Mouse (Mus musculus): ENCODE measurements around the gene Gpr19.
A peak's percentile ranks its signal among the peaks of the same experiment; 100 is the strongest.

Gpr19 gene

GRCm38 (mm10) chr6:134898095-134898965 lies at the start of gene Gpr19:
Gene Gpr19 (minus strand): TSS chr6:134898578.
- DNase-seq (ENCODE audit: low spot score in 2 of 2): peak; percentile 57 to 84

GRCm38 (mm10) chr6:134947311-134948087 lies 49.1 kb upstream of the Gpr19 start:
- DNase-seq (ENCODE audit: low spot score in 2 of 2): peak in 1 of 2 experiments; percentile 67

- DNase-seq (ENCODE audit: low spot score in 2 of 2): no peak
Observed at GRCm38 (mm10) chr6:134946858-134947257, 48.5 kb upstream of the Gpr19 start.

GRCm38 (mm10) chr6:134946054-134946453 lies 47.7 kb upstream of the Gpr19 start:
- DNase-seq (ENCODE audit: low spot score in 2 of 2): no peak

DNA sequence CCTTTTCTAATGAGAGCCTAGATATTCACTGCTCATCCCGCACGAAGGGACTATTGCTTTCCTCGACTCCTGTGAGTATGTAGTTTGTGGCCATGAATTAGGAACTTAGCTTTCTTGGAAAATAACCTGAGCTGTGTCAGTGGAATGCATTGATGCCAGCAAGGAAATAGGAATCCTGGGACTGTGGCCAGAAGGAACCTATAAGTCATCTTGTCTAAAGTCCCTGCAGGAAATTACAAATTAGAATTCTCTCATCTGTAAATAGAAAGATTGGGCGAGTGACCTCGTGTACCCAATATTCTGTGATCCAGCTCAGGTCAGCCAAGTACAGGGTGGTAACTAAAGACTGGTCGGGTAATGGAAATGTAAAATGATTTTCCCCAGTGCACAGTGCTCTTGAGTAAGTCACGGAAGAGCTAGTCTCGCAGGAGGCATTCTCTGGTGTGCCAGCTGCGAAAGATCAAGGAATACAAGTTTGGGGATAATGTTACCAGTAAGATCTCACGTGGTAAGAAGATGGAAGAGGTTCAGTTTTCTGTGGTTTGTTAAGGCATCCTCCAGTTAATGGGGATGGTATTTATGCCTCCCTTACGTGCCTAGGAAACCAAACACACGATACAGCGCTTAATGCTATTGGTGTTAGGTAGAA lies 45.5 kb upstream of the Gpr19 start:
- DNase-seq (ENCODE audit: low spot score in 2 of 2): no peak

DNA sequence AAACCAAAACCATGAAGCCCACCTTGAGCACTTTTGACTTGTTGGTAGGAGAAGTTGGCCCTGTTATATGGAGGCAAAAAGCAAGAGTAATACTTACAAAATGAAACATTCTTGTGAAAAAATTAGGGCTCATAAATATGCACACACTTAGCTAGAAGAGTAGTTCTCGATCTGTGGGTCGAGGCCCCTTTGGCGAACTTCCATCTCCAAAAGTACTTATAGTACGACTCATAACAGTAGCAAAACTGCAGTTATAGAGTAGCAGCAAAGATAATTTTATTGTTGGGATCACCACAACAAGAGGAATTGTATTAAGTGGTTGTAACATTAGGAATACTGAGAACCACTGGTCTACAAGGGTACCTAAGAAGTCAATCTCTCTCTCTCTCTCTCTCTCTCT lies 41.4 kb upstream of the Gpr19 start:
- DNase-seq (ENCODE audit: low spot score in 2 of 2): no peak

DNA sequence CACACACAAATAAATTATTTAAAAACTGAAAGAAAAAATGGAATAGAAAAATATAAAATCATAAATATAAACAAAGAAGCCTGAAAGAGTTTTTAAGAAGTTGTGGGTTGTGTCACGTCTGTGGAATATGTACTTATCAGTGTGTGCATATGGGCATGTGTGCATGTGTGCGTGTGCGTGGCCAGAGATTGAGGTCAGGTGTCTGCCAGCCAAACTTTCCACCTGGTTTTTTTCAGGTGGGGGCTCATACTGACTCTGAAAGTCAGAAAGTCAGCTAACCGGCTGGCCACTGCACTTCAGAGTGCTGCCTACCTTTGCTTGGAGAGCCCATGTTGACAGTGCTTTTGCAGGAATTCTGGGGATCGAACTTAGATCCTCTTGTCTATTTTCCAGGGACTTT lies 35.9 kb upstream of the Gpr19 start:
- DNase-seq (ENCODE audit: low spot score in 2 of 2): no peak

DNA sequence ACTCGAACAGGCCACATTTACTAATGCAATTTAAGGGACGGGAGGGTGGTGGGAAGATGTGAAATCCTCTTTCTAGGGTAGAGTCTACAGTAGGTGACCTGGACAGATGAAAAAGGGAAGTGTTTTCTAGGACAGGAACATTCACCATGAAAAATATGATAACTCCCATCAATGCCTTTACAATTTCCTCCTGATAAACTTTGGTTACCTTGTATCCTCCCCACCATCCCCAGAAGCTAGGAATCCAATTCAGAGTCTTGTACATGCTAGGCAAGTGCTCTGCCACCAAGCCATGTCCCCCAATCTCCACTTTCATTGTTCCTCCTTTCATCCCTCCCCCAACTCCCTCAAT lies 34.8 kb upstream of the Gpr19 start:
- DNase-seq (ENCODE audit: low spot score in 2 of 2): no peak

DNA sequence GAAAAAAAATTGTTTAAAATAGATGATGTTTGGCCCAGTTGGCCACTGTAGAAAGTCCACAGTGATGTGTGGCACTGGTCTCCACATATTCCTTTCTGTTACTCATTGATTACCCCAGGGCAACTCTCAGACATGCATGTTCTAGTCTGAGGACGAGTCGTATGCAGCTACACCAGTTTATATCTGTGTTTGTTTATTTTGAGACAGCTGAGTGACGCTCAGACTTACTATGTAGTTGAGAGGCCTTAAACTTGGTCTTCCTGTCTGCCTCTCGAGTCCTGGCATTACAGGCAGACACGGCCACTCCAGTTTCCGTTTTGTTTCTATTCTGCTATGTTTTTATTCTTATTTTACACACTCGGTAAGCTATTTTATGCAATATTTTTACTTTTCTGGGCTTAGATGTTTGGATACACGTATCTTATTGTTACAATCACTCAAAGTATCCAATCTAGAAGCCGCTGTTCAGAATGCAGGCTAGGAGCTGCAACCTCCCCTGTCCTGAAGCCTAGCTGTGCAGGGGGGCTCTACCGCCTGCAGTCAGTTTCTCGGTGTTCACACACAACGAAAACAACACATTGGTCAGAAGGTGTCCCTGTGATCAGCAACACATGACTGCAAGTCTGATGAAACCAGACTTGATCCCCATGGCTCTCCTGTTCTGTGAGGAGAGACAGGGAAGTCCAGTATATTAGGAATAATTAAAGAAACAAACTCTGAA lies 34.3 kb upstream of the Gpr19 start:
- DNase-seq (ENCODE audit: low spot score in 2 of 2): no peak

DNA sequence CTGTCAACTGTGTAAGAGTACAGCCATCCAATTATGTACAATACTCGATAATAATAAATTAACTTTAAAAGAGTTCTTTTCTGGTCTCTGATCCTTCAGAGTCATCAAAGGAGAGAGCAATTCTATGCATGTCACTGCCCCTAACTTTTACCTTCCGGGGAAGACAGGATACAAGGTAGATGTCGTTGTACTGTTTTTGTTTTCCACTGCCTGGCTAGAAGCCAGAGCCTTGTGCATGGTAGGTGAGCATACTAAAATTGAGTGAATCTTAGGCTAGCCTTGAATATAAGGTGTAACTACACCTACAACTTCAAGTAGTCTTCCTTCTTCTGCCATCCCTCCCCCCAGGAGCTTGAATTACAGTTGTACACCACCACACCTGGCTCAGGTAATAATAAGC lies 32.8 kb upstream of the Gpr19 start:
- DNase-seq (ENCODE audit: low spot score in 2 of 2): no peak

- no peak for DNase-seq (ENCODE audit: low spot score in 2 of 2)
Observed at GRCm38 (mm10) chr6:134930383-134930782, 32.0 kb upstream of the Gpr19 start.

DNA sequence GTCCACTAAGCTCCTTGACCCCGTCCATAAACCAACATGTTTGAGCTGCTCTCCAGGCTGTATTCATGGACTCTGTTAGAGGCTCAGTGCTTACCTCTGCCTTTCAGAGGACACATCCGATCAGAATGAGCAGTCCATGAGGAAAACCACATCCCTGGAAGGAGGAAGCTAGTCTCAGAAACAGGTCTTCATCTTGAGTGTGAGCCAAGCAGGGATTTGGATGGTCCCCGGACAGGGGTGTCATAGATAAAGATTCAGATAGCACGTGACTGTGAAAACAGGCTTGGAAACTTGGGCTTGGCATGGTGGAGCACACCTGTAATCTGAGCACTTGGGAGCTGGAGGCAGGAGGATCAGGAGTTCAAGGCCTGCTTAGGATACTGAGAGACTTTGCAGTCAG lies 31.5 kb upstream of the Gpr19 start:
- no peak for DNase-seq (ENCODE audit: low spot score in 2 of 2)

DNA sequence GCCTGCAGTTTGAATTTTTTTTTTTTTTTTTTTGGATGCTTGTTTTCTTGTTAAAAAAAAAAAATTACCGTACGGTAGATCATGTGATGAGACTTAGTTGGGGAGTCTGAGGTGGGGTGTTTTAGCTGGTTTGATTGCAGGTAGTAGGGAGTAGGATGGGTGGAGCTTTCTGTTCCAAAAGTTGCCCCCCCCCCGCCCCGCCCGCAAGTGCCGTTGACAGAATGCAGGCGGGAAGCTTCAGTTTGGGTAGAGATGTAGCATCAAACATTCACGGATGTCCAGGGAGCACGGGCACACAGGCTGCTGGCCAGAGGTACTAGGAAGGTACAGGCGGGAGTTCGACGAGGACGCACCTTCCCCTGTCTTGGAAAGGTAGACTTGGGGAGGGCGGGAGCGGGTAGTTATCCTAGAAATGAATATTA lies 30.5 kb upstream of the Gpr19 start:
- no peak for DNase-seq (ENCODE audit: low spot score in 2 of 2)

GRCm38 (mm10) chr6:134928096-134928888 lies 29.9 kb upstream of the Gpr19 start:
- DNase-seq (ENCODE audit: low spot score in 2 of 2): peak in 1 of 2 experiments; percentile 52

DNA sequence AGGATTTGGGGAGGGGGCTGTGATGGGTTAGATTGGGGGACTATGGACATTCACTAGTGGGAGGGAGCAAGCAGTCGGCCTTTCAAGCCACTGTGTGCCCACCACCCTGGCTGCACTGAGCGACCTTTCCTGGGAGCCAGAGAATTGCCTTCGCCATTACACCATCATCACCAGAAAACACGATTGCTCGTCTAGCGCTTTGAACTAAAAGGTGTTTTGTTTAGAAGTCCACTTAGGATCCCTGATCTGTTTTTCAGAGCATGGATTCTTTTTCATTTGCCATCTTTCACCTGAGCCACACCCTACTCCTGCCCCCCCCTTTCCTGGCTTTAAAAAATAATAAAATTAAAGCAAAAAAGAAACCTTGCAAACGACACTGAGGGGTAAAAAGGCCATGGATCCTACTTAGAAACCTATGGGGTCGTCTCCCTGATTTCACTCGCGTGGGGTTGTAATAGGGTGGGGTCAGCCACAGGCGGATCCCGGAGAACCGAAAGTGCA lies 29.3 kb upstream of the Gpr19 start:
- no peak for DNase-seq (ENCODE audit: low spot score in 2 of 2)

DNA sequence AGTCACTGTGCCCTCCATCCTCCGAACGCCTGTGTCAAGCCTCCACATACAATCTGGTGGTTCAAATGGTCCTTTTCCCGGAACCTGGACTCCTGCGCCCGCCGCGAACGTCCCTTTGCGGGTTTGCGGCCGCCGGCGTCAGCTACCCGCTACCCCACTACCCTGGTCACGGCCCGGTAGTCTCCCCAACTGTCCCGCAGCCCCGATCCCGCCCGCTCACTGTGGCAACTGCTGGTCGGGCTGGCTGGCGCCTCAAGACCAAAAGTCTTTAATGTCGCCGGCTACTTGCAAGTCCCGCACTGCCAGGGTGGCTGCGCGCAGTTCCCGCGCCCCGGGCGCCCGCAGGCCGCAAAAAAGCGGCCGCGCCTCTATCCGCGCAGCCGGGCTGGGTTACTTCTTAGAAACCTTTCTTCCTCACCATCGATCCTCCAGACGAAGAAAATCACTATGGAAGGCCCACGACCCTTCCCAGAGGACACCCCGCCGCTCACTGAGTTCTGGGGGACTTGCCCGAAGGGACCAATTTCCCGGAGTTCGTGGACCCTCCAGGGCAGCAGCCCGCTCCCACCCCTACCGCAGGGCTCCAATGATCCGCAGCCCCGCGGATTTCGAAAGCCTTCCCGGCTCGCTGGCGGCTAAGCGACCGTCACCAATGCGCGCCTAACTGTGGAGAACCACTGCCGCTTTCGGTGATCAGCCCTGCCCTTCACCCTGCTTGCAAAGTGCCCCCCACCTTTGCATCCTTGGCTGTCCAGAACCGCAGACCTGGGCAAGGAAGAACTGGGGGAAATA lies 28.6 kb upstream of the Gpr19 start:
- peak in 1 of 2 experiments; percentile 39 for DNase-seq (ENCODE audit: low spot score in 2 of 2)

- no peak for DNase-seq (ENCODE audit: low spot score in 2 of 2)
Observed at GRCm38 (mm10) chr6:134926338-134926705, 27.9 kb upstream of the Gpr19 start.

- DNase-seq (ENCODE audit: low spot score in 2 of 2): no peak
Observed at GRCm38 (mm10) chr6:134925673-134926337, 27.4 kb upstream of the Gpr19 start.

- no peak for DNase-seq (ENCODE audit: low spot score in 2 of 2)
Observed at GRCm38 (mm10) chr6:134924262-134924661, 25.9 kb upstream of the Gpr19 start.
